Mouse (Mus musculus) neutrophil, adult 59 days (primary cell): ENCODE data around the gene Cstf2t. TPM values are rescaled to one million over a fixed set of nuclear protein-coding genes. Genes with fewer than 3 reads are reported as not detected.

Source experiments
- total RNA-seq, 2 experiments: library from RNA; stranded (reverse); gene quantifications; 1 replicate in 1 of 2; 2 replicates in 1 of 2; pipeline ENCODE4 v1.2.4; 2023

Gene Cstf2t
- 10 to 100 TPM; 22.2 to 24.8 TPM for total RNA-seq

GRCm38 (mm10) chr19:31082662-31083429 is at the start of gene Cstf2t:
Gene Cstf2t (plus strand): TSS chr19:31082837.

